Mouse (Mus musculus) hindbrain, postnatal 0 days (tissue): ENCODE measurements at regions not wholly inside any gene's neighbourhood (a gene's known extent, or its start where the extent isn't known, plus 50 kb on each side); places are given as distances from the start of the nearest gene placed in this dataset.
A peak's percentile ranks its signal among the peaks of the same experiment; 100 is the strongest.

Source experiments
- ATAC-seq: fragments of 200-750 bp; cut with Nextera tagmentation; 2 replicates; pipeline ENCODE4 v1.8.0; 2017; ENCODE audit warnings: mild to moderate bottlenecking, moderate TSS enrichment, moderate library complexity
- DNase-seq: peaks from one replicate; pipeline ENCODE4 v3.0.0-alpha.2; 2015; ENCODE audit warnings: low spot score
- H3K27ac ChIP-seq: fragments of 300-500 bp; sonication (generic); 2 replicates; pipeline ENCODE4 v1.5.1; 2014; ENCODE audit warnings: mild to moderate bottlenecking
- H3K27me3 ChIP-seq: fragments of 300-500 bp; sonication (generic); 2 replicates; pipeline ENCODE4 v1.6.1; 2014; ENCODE audit warnings: low read length, mixed read lengths; ENCODE audit not compliant: insufficient read depth
- H3K36me3 ChIP-seq: fragments of 300-500 bp; sonication (generic); 2 replicates; pipeline ENCODE4 v1.6.1; 2014; ENCODE audit warnings: low read length, mixed read lengths; ENCODE audit not compliant: insufficient read depth
- H3K4me1 ChIP-seq: fragments of 300-500 bp; sonication (generic); 2 replicates; pipeline ENCODE4 v1.6.1; 2014; ENCODE audit warnings: antibody characterized with exemption, low read length, mixed read lengths; ENCODE audit not compliant: insufficient read depth
- H3K4me2 ChIP-seq: fragments of 300-500 bp; sonication (generic); 2 replicates; pipeline ENCODE4 v1.6.1; 2014; ENCODE audit warnings: low read depth, mild to moderate bottlenecking, low read length, moderate library complexity, mixed read lengths
- H3K4me3 ChIP-seq: fragments of 300-500 bp; sonication (generic); 2 replicates; pipeline ENCODE4 v1.5.1; 2014; ENCODE audit warnings: low read length
- H3K9ac ChIP-seq: fragments of 300-500 bp; sonication (generic); replicated peaks from 2 replicates; pipeline ENCODE4 v1.6.1; 2014; ENCODE audit warnings: mild to moderate bottlenecking, low read length, moderate library complexity, mixed read lengths
- H3K9me3 ChIP-seq: fragments of 300-500 bp; sonication (generic); 2 replicates; pipeline ENCODE4 v1.6.1; 2016; ENCODE audit warnings: low read length, mixed read lengths
- CTCF ChIP-seq: IDR thresholded peaks from 2 replicates; pipeline ENCODE4 v1.5.1; 2016; ENCODE audit warnings: antibody characterized with exemption, control low read depth, low read depth
- WGBS: fragments of 180-500 bp; shearing (Covaris S2); extraction: QIAGEN DNeasy Blood & Tissue Kit; methylation state at CpG from one replicate; pipeline ENCODE4 v1.1.7; 2014; 5-methylcytosine and 5-hydroxymethylcytosine counted together

DNA sequence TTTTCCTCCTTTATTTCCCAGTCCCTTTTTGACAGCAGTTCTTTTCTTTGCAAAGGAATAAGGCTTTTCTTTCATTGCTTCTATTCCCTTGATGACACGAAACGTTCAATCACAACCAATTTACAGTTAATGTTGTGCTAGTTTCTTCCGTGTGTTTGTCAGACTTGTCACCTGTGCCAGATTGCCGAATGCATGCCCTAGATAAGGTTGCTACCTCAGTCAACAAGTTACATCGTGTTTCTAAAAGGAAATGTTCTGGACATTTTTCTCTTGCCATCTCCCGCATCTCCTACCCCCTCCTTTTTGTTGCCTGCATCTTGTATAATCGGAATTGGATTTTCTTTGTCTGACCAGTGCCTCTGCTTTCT, 435.7 kb downstream of the Klf5 start:
- DNase-seq, result no peak
- no peak for ATAC-seq
- H3K4me1 ChIP-seq, result no peaks in the 10 kb centered on the region
- H3K9me3 ChIP-seq, result no peaks in the 10 kb centered on the region
- H3K4me3 ChIP-seq, result no peak overlapping the region
- no peak overlapping the region for H3K9ac ChIP-seq
- H3K4me2 ChIP-seq, result no peak overlapping the region
- WGBS, result 73% methylated on average over 7 of the region's 7 CpGs
- H3K27ac ChIP-seq, result no peak overlapping the region
- H3K27me3 ChIP-seq, result no peaks in the 10 kb centered on the region
- no peaks in the 10 kb centered on the region for H3K36me3 ChIP-seq
- no peak for TF ChIP-seq CTCF

GRCm38 (mm10) chr14:99743625-99744297, 445.3 kb downstream of the Klf5 start:
- no peak overlapping the region for H3K4me3 ChIP-seq
- no peak for TF ChIP-seq CTCF
- H3K27ac ChIP-seq, result no peak overlapping the region
- ATAC-seq, result no peak
- no peak overlapping the region for H3K4me2 ChIP-seq
- H3K27me3 ChIP-seq, result no peaks in the 10 kb centered on the region
- no peaks in the 10 kb centered on the region for H3K4me1 ChIP-seq
- no peaks in the 10 kb centered on the region for H3K9me3 ChIP-seq
- 80% methylated on average over 17 of the region's 17 CpGs for WGBS
- DNase-seq, result peak; percentile 20
- no peaks in the 10 kb centered on the region for H3K36me3 ChIP-seq
- H3K9ac ChIP-seq, result no peak overlapping the region

- no peak overlapping the region for H3K9ac ChIP-seq
- no peaks in the 10 kb centered on the region for H3K27me3 ChIP-seq
- no peaks in the 10 kb centered on the region for H3K4me1 ChIP-seq
- H3K4me2 ChIP-seq, result no peak overlapping the region
- no peak for ATAC-seq
- H3K4me3 ChIP-seq, result no peak overlapping the region
- no peaks in the 10 kb centered on the region for H3K36me3 ChIP-seq
- peak; percentile 32 for TF ChIP-seq CTCF
- no peak overlapping the region for H3K27ac ChIP-seq
- H3K9me3 ChIP-seq, result no peaks in the 10 kb centered on the region
- 75% methylated on average over 7 of the region's 7 CpGs for WGBS
- DNase-seq, result peak; percentile 48
These were observed 446.7 kb downstream of the Klf5 start for GRCm38 (mm10) chr14:99745209-99745608.

DNA sequence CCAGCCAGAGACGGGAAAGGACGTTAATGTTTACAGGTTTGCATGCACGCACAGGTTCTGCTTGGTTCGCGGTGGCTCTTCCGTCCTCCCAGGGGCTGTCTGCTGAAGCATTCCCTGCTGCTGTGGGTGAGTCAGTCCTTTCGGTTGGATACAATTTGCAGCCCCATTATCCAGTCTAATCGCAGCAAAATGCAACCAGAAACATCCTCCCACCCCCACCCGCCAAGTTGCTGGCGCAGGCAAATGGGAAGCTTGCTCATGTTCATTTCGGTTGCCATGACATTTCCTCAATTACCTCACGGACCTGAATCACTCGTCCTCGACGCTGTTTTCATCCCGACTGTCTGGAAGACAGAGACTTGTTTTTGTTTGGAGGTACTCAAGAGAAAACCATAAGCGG, 449.7 kb downstream of the Klf5 start:
- ATAC-seq (peak; percentile 76), DNase-seq (peak; percentile 67)
- TF ChIP-seq CTCF, result no peak
- Histone ChIP-seq H3K36me3 (no peaks in the 10 kb centered on the region), H3K27ac (no peak overlapping the region), H3K27me3 (no peaks in the 10 kb centered on the region), H3K4me1 (no peaks in the 10 kb centered on the region), H3K9ac (no peak overlapping the region), H3K4me3 (no peak overlapping the region), H3K4me2 (peak overlapping the region; percentile 32), H3K9me3 (no peaks in the 10 kb centered on the region)
- 42% methylated on average over 17 of the region's 17 CpGs for WGBS

GRCm38 (mm10) chr14:99749308-99750305, 451.1 kb downstream of the Klf5 start:
- H3K4me2 ChIP-seq, result no peak overlapping the region
- no peak for TF ChIP-seq CTCF
- H3K36me3 ChIP-seq, result no peaks in the 10 kb centered on the region
- 31% methylated on average over 12 of the region's 12 CpGs for WGBS
- ATAC-seq (no peak; the same call in 1 of the 2 replicates), DNase-seq (no peak)
- no peak overlapping the region for H3K9ac ChIP-seq
- H3K9me3 ChIP-seq, result no peaks in the 10 kb centered on the region
- H3K4me1 ChIP-seq, result no peaks in the 10 kb centered on the region
- H3K27ac ChIP-seq, result 0 out of 2 replicates have a peak overlapping the region, but pooled peaks have one; percentile 29
- H3K4me3 ChIP-seq, result no peak overlapping the region
- no peaks in the 10 kb centered on the region for H3K27me3 ChIP-seq

DNA sequence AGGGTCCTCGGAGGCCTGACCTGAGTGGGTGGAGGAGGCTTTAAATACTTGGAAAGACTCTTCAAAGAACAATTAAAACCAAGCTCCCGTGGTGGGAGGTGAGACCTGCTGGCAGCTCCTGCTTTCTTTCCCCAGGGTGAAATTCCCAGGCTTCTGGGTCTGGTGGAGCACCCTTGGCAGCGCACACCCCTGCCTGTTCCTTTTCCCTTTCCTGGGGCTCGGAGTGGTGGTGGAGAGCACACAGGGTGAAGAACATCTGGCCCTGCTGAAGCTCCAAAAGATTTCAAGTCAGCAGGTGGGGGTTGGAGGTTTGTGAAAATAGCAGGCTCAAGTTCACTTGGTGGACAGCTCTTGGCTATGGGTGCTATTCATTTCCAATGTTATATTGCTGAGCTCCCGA, 459.6 kb downstream of the Klf5 start:
- Histone ChIP-seq H3K9ac (no peak overlapping the region), H3K4me2 (no peak overlapping the region), H3K4me1 (no peaks in the 10 kb centered on the region), H3K27ac (no peak overlapping the region), H3K27me3 (no peaks in the 10 kb centered on the region), H3K9me3 (no peaks in the 10 kb centered on the region), H3K36me3 (no peaks in the 10 kb centered on the region), H3K4me3 (no peak overlapping the region)
- no peak for TF ChIP-seq CTCF
- ATAC-seq (no peak), DNase-seq (no peak)
- WGBS, result 73% methylated on average over 5 of the region's 5 CpGs

- DNase-seq, result no peak
- no peaks in the 10 kb centered on the region for H3K4me1 ChIP-seq
- H3K4me3 ChIP-seq, result no peak overlapping the region
- no peak for TF ChIP-seq CTCF
- no peak for ATAC-seq
- no peaks in the 10 kb centered on the region for H3K9me3 ChIP-seq
- H3K27ac ChIP-seq, result no peak overlapping the region
- WGBS, result 76% methylated on average over 3 of the region's 3 CpGs
- no peaks in the 10 kb centered on the region for H3K36me3 ChIP-seq
- H3K4me2 ChIP-seq, result no peak overlapping the region
- H3K9ac ChIP-seq, result no peak overlapping the region
- no peaks in the 10 kb centered on the region for H3K27me3 ChIP-seq
These were observed 464.8 kb downstream of the Klf5 start for GRCm38 (mm10) chr14:99763336-99763735.
